Mouse (Mus musculus): ENCODE measurements around the gene Lctl.

DNA sequence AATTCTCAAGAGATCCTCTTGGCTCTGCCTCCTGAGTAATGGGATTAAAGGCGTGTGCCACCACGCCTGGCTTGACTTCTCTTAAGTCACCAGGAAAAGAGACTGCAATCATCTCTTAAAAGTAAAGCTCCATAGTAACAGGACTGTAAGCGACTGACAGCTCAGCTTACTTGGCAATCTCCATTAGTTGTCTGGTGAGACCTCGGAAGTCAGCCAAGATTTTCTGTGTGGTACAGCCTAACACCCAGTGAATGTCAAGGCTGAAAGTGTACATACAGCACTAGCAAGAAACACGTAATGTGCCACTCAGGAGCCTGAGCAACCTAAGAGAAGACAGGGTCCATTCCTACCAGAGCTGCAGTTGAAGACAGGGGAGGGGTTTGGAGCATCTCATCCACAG, 43.5 kb downstream of the Lctl start:
- TF ChIP-seq CTCF (IDR thresholded peaks at IDR 0.05) (no peak), EP300 (IDR thresholded peaks at IDR 0.05) (no peak)
